Mouse (Mus musculus) fibroblast of lung, adult 2 months (primary cell): ENCODE measurements around the gene Tsc1.

Experiments used
- DNase-seq: peaks from one replicate; pipeline ENCODE4 v3.0.0-alpha.2; 2011; ENCODE audit warnings: low read depth

Tsc1 gene

DNA sequence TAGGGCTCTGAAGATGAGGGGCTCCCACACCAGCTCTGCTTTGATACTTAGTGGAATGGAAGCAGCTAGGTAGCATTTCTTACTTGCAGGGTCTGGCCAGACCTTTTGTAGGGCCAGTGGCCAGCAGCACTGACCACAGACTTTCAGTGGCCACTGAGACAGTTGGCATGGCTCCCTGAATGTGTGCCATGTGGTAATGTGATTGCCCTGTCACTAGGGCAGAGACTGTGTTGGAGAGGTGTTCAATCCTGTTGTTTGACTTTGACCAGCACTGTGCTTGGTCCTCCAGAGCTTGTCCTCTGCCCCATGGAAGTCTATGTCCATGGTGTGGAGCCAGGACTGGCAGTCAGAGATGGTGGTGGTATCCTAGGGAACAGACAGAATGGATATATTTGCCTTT, 9.5 kb downstream of the Tsc1 start:
- no peak for DNase-seq

DNA sequence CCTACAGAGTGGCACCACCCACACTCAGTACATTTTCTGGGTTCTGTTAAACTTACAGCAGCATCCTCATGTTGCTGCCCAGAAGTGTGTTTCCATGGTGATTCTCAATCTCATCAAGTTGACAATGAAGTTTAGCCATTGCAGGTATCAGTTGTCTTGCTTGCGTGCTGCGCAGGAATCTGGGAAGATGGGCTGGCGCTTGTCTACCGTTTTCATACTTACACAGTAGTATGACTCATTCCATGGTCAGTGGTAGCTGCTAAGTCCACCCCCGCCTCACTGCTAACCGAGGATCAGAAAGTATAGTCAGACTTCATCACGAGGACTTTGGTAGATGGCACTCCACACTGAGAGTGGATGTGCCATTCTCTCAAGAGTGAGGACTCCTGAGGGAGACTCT, 12.3 kb downstream of the Tsc1 start:
- DNase-seq = no peak

DNA sequence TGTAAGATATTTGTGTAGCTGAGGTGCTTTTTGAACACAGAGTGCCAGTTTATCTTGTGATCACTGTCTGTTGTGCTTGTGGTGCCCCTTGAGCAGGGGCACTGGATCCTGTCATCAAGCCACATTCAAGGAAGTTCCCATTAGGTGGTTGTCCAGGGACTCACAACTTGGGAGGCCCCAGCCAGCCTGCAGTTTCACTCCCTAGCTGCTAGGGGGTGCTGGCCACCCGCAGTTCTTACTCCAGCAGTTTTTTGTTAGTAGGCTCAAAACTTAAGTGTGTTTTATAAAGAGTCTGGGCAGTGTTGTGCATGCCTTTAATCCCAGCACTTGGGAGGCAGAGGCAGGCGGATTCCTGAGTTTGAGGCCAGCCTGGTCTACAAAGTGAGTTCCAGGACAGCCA, 13.3 kb downstream of the Tsc1 start:
- no peak for DNase-seq

DNA sequence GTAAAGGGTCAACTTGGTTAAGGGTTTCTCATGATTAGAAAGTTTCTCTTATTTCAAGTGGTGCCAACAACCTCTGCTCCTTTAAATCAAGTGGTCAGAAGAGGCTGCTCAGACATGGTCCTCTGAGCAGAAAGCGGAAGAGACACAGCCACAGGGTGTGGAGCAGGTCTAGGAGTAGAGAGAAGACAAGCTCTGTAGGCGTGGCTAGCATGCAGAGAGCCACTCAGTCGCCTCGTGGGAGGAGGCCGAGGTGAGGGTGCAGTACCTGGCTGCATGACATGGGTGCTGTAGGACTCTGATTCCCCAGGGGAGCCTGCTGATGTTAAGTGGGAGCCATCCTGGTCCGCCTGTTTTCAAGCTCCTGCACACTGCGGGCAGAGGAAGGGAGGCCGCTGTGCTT, 15.2 kb downstream of the Tsc1 start:
- DNase-seq = no peak

DNA sequence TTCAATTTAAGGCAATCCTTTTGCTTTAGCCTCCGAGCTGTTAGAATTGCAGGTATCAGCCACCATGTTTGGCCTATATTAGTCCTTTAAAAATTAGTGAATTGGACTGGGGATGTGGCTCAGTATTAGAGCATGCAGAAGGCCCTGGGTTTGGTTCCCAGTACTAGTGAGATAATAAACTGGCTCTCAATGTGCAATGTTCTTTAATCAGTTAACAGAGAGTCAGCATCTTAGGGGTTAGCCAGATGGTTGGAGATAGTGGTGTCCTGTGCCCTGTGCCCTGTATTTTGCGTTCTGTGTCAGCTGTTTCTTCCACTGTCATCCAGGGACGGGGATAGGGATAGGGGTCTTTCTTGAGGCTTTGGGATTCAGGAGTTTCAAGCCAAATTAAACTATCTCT, 21.9 kb downstream of the Tsc1 start:
- DNase-seq = no peak

DNA sequence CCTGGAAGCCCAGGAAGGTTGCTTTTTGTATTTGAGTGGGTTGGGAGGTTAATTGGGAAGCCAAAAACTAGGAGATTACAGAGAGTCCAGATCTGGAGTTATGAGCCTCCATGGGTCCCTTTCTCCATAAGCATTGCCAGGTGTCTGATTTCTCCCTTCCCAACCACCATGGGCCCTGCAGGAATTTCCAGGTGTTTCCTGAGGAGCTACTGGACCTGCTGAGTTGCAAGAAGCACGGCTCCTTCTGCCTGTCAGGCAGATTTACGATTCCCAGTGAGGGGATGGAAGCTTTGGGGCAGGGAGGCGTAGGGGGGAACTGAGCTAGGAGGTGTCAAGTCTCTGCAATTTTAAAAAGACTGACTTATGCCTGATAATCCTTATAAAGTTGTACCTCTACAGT, 24.8 kb downstream of the Tsc1 start:
- DNase-seq = no peak

DNA sequence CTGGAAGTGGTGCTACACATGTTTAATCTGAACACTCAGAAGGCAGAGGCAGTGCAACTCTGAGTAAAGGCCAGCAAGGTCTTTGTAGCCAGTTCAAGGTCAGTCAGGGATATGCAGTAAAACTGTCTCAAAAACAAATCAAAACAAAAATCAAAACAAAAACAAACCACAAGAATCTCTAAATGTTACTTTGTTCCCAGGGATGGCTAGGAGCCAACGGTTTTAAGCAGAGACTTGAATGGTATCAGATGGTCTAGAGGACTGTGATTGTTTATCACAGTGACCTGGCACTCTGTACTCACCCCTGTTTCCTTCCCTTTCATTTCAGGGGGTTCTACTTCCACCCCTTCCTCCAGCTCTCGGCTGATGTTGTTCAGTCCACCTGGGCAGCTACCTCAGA, 30.4 kb downstream of the Tsc1 start:
- no peak for DNase-seq

DNA sequence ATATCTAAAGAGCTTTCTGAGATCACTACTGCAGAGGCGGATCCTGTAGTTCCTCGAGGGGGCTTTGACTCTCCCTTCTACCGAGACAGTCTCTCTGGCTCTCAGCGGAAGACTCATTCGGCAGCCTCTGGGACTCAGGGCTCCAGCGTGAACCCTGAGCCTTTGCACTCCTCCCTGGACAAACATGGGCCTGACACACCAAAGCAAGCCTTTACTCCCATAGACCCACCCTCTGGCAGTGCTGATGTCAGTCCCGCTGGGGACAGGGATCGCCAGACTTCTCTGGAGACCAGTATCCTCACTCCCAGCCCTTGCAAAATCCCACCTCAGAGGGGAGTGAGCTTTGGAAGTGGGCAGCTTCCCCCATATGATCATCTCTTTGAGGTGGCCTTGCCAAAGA, 35.0 kb downstream of the Tsc1 start:
- DNase-seq = no peak

DNA sequence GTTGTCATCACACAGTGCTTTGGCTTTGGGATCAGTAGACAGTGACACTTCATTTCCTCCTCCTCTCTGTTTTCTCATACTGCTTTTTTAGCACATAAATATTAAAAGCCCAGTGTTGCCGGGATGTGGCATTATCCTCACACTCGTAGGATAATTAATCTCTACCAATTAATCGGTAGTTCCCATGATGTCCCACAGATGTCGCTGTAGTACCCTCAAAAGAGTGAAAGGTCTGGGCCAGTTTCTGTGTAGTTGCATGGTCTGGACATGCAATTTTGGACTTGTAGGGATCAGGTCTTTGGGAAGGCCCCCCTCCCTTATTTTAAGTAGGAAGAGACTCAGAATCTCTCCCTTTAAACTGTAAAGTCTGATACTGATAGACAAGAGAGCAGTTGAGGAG, 39.7 kb downstream of the Tsc1 start:
- peak; percentile 3 for DNase-seq

DNA sequence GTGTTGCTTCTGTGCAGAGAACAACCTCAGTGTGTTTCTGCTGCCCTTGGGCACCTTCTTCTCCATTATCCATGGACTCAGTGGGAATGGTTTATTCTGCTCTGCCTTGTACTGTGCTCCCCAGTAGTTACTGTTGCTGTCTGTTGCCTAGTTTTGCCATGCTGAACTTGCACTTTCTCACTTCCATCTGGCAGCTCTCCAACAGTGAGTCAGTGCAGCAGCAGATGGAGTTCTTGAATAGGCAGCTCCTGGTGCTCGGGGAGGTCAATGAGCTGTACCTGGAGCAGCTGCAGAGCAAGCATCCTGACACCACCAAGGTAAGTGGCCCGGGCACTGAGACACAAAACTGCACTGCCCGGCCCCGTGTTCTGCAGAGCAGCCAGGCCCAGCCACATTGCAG, 40.7 kb downstream of the Tsc1 start:
- DNase-seq = peak; percentile 49

DNA sequence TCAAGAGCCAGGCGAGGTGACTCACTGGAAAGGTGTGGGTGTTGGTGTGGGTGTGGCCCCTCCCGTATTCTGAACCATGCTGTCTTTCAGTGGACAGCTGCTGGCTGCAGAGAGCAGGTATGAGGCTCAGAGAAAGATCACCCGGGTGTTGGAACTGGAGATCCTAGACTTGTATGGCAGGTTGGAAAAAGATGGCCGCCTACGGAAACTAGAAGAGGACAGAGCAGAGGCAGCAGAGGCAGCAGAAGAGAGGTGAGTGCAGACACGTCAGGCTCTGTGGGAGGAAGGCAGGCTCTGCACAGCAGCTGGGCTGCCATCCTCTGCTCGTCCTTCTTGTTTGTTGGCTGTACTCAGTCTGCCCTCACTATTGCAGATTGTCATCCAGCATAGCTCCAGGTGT, 44.9 kb downstream of the Tsc1 start:
- no peak for DNase-seq

DNA sequence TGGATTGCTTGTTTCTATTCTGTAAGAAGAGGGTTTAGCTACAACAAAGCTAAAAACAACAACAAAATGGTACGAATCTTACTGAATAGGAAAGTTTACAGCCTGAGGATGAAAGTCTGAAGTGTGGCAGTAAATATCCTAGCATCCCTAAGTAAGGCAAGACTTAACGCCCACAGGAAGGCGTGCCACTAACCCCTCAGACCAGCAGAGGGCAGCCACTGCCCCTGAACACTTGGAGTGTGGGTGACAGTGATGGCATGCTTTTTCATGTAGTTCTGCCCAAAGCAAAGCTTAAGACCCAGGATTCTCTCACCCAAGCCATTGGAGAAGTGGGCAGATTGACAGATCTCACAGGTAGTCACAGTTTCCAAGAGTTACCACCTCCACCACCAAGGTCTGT, 47.4 kb downstream of the Tsc1 start:
- no peak for DNase-seq

DNA sequence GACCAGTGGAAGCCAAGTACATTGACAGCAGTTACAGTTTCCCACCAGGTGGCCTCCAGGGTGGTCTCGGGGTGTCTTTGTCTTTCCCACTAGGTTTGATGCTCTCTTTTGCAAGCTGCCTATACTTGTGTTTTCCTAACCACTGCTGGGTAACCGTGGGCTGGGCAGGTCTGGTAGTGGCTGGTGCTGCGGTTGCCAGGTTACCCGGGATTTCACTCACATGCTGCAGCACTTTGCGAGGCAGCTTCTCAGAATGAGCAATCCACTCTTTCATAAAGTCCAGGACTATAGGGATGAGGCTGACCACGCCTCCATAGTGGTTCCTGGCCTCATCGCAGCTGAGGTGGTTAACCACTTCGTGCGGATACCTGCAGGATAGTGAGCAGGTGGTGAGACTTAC, 51.7 kb downstream of the Tsc1 start:
- no peak for DNase-seq

DNA sequence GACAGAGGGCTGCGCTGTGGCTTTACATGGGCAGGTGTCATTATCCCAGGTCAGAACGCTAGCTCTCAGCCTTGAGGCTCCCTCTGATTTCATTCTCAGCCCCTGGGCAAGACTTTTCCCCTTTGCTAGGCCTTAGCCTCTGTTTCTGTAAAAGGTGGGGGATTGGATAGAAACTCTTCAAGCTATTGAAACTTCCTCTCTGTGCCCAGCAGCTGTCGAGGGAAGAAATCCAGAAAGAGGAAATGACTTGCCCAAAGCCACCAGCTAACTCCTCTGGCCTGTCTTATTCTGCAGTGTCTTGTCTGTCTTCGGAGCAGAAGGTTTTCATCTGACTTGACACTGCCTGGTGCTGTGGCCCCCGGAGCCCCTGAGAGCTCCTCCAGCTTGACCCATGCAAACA, 57.5 kb downstream of the Tsc1 start:
- no peak for DNase-seq

DNA sequence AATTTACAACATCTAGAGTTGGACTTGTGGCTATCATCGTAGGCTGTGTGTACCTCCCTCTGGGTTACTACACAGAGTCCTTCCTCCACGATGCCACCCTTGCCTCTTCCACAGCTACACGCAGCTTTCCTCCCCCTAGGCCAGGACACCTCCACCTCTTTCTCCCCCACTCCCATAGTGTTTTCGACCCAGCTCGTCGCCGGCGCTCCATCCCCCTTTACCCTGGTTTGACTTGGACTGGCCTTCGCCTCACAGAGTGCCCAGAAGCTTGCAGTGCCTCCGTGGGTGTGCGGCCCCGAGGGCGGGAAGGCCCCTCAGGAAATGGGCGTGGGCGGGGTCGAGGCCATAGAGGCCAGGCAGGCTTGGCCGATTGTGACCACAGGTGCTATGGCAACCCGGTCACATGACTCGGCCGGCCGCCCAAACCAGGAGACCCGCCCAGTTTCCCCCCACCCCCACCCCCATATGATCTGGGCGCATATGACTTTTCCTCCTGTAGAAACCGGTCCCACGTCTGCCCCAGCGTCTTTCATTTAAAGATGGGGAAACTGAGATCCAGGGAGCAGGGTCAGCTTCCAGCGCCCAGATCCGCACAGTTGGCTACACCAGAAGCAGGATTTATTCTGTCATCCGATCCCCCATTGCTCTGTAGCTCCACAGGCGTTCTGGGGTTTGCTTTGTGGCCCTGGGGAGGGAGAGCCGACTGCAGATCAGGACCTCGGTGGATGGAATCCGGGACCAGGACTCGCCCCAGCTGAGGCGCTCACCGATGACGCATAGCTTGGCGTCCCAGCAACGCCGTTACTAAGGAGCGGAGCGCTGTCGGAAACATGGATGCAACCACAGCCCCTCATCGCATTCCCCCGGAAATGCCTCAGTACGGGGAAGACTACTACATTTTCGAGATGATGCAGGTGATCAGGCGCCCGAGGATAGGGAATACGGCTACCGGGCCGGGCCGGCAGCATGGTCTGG, 58.6 kb downstream of the Tsc1 start, which contains the start of the genes Spaca9 and Ak8:
Gene Spaca9 (minus strand): TSS at position 367 of the 975 bp plus-strand sequence.
Gene Ak8 (plus strand): TSS at position 804 of the 975 bp plus-strand sequence.
- peak; percentile 48 for DNase-seq

DNA sequence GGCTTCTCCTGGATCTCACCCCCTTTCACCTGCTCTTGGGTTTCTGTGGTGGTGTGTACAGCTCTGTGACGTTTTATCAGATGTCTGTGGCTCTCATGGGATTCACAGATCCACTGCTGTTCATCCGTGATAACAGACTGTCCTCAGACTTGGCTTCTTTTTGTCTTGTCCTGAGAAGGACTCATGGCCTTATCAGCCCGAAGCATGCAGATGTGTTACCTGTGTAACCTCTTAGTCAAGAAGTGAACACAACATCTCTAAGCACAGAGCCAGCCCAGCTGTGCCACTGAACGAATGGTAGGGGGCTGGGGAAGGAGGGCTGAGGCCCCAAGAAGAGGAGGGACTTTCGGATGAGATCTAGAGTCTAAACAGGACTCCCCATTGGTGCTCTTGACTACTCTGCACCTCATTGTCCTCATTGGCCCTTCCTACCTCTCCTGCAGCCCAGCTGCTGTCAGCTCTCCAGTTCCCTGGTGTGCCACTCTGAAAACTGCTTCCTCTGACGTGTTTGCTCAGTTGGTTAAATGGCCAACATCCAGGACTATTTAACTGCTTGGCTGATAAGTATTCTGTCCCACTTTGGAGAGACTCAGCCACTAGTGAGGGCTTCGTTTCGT, 60.7 kb downstream of the Tsc1 start:
- DNase-seq = no peak

DNA sequence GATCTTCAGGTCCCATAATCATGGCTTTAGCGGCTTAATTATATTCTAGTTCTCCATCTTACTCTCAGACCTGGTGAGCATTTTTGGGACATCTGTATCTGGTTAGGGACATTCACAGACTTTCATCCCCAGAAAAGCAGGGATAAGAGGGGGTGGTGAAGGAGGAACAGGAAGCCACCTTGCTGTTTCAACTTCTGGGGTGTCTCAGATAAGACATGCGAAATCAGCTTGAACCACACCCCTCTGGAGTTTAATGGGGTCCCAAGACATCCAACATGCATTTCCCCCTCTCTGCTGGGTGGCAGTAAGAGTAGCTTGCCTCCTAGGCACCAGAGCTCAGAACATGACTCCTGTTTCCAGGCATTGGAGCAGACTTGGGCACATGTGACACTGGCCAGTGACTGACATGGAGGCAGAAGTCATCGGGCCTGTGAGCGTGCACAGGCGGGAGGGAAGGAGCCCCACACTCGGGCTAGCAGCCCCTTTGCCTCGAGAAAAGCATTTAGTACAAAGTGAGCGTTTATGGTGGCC, 65.1 kb downstream of the Tsc1 start:
- DNase-seq = no peak

DNA sequence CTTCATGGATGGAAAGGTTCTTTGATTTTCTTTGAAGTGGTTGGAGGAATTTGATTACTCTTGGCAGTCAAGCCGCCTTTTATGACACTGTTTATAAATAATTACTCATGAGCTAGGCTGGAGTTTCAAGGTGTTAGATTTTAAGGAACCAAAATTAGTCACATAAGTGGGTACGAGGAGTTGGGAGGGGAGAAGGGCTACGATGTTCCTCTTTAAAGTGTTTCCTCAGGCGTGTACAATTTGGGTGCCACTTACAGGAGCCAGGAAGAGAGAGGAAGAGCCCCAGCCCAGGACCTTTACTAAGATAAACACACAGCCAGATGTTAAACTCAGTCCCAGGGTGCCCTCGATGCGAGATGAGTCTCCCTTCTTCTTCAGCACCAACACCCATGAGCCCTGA, 65.8 kb downstream of the Tsc1 start:
- no peak for DNase-seq

DNA sequence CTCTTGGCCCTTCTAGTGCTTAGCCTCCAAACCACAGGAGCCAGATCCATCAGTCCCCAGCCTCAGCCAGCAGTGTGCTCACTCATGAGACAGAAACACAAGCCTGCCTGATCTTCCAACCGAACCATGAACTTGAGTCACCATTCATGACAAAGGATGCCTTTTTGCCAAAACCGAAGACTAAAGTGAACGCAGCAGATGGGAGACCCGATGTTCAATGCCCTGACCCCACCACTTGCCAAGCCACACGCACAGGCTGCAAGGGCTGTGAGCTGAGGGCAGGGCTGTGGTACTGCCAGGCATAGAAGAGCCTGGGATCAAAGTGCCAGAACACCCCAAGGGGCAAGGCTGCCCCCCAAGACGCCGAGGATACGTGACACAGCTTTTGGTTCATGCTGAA, 72.0 kb downstream of the Tsc1 start:
- DNase-seq = no peak

DNA sequence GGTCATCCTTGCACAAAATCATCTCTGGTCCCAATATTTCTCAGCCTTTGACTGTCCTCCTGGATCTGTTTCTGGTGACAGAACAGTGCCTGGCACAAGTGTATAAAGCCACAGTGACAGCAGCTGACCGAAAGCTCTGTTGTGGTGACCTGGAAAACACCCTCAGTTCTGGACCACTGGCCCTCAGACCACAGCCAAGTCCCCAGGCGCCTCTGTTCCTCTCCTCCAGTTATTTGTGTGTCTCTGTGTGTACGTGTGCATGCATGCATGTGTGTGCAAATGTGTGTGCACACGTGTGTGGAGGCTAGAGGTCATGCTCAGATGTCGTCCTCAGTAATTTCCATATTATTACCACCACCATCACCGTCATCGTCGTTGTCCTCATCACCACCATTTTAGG, 81.4 kb downstream of the Tsc1 start:
- no peak for DNase-seq

DNA sequence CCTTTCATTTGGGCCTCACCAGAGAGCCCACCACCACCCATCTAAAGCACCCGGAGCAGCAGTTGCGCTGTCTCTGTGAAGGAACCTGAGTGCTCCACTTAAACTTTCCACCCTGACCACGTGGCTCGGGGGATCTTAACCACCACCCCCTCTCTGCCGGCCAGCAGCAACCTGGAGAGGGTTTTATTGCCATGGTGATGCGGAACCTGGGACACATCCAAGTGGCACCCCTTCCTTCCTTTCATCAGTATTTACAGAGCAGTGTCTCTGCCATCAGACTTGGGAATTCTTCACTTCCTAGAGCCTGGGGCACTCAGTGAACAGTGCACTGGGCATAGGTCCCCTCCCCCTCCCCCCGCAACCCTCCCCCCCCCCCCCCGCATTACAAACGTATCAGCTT, 82.9 kb downstream of the Tsc1 start:
- DNase-seq = no peak

DNA sequence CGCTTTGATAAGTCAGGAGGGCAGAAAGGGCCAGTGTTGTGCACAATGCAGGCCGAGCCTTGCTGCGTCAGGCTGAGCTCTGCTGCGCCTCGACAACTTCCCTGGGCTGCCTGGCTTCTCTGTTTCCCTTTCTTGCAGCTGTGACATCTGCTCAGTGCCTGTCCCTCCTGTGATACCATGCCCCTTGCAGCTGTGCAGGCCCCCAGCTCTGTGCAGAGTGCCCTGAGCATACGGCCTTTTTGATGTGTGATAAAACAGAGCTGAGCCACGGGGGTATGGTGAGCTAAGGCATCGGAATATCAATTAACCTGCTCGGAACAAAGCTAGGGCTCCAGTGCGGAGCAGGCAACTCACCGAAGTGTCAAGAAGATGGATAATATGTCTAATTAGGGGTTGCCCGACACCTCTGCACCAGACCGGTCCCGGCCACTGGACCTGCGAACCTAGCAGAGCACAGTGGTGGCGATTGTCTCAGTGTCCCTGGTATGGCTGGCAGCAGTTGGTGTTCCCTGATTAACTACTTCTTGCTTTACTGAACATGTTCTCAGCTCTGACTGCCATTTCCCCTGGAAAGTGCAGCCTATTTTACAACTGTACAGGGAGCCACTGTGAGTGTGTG, 86.9 kb downstream of the Tsc1 start:
- no peak for DNase-seq

DNA sequence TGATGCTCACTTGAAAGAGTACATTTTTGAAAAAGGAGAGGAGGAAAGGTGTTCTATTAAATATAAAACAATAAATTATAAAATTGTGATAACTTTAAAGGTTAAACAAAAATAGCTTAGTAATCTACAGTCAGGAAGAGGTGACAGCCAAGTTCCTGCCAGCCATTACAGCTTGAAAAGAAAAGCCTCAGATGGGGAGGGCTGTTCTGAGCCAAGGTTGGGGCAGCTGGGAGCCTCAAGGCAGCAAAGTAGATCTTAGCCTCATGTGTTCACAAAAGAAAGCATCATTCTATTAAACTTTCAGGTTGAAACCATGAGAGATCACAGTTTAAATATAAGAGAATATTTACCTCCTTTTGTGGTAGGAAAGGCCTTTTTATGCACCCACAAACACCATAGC, 89.6 kb downstream of the Tsc1 start:
- DNase-seq = no peak
